Mouse (Mus musculus) right cerebral cortex, postnatal 14 days (tissue): ENCODE measurements around the gene Acy3.
"Not testable (repeated sequence)": the region's sequence is repeated elsewhere in the genome, so short reads cannot be mapped to it uniquely, and the experiment has no call there.

ENCODE experiments used
- DNase-seq: peaks from one replicate; pipeline ENCODE4 v3.0.0; 2022

Gene Acy3

DNA sequence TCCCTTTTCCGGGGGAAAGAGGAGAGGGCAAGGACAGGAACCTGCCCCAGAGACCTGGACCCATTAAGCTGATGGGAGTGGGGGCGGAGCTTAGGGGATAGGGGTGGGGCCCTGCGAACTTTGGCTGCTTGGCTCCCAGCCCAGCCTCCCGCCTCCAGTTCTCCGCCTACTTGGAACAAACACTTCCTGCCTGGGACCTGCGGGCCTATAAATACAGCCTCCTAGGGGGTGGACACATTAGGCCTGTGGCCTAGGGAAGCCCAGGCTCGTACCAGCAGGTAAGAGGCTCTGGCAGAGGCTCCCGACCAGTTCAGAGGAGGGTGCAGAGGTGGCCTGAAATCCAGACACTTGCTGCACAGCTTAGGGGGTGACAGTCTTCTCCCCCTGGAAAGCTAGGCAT, at the start of gene Acy3:
Gene Acy3 (plus strand): TSS at position 237 of the 400 bp plus-strand sequence.
- DNase-seq, result peak; percentile 55

- DNase-seq, result no peak
These were observed 44.1 kb upstream of the Acy3 start for GRCm38 (mm10) chr19:3942315-3942714.

DNA sequence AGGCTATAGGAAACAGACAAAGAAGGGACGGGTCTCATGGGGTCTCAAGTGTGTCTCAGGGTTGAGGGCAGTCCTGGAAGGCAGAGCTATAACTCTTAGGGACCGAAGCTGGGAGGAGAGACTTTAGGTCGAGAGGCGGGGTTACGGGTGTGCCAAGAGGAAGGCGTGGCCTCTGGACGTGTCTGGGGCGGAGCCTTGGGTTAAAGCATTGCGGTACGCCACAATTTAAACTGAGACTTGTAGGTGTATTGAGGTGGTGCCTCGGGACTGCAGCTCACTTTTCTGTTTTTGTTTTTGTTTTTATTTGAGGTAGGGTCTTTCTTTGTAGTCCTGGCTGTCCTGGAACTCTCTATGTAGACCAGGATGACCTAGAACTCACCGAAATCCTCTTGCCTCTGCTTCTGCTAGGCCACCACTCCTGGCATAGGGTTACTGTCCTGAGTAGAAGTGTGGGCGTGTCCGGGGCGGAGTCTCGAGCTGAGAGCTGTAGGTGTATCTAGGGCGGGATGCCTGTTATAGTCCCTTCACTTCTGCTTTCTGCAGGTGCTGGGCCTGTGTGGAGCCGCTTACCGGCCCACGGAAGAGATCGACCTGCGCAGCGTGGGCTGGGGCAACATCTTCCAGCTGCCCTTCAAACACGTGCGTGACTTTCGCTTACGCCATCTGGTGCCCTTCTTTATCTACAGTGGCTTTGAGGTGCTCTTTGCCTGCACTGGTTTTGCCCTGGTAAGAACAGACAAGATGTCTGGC, 43.2 kb upstream of the Acy3 start:
- DNase-seq, result no peak

DNA sequence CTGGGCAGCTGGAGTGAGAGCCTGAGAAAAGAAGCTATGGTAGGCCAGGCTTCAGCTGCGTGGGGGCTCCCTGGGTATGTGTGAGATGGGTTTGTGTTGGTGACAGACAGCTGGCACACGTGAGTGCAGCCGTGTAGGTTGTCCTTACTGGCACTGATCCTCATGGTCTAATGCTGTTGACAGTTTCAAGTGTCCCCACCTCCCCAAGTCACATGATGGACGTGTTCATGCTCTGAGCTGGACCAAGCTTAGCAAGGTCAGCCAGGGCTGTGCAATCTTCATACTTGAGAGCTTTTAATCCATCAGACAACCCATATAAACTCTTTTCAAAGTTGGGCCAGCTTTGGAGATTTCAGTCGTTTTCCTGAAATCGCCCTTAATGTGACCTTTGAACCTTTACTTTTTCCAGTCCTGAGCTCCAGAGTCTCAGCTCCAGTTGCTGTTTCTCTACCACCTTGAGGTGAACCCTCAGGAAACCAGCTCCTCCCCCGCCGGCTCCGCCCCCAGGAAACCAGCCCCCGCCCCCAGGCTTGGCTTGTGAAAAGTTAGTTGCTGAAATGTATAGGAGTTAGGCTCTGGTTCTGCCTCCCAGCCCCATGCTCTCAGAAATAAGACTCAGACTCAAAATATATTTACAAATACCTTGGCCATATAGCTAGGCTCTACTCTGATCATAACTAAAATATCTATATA, 40.4 kb upstream of the Acy3 start:
- no peak for DNase-seq

DNA sequence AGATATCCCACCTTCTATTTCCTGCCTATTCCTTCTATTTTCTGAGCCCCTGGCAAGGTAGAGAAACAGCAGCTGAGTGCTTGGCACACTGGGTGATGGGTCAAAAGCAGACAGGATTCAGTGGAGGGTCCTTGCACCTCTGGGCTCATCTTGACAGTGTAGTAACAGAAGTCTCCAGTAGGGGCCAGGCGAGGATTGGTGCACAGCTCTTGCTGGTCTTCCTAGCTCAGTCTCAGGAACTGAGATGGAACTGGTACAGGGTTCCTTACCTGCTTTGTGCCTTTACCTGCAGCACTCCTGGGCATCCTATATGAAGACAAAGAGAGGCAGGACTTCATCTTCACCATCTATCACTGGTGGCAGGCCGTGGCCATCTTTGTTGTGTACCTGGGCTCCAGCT, 39.7 kb upstream of the Acy3 start:
- peak; percentile 67 for DNase-seq

GRCm38 (mm10) chr19:3947813-3948212, 38.6 kb upstream of the Acy3 start:
- no peak for DNase-seq

GRCm38 (mm10) chr19:3948546-3948945, 37.8 kb upstream of the Acy3 start:
- no peak for DNase-seq

DNA sequence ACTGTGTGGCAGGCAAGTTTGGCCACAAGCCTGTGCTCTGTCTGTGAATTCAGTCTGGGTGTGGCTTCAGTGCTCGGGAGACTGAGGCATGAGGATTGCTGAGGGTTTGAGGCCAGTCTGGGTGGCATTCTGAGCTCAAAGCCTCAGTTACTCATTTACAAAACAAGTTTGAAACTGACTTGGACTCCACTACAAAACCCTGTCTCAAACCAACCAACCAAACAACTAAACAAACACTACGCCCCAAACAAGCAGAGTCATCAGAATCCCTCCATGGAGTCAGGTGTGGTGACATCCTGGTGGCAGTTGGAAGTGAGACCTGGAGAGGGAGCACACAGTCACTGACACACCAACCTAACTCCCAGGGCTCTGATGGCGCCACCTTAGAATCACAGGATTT, 36.0 kb upstream of the Acy3 start:
- no peak for DNase-seq

DNA sequence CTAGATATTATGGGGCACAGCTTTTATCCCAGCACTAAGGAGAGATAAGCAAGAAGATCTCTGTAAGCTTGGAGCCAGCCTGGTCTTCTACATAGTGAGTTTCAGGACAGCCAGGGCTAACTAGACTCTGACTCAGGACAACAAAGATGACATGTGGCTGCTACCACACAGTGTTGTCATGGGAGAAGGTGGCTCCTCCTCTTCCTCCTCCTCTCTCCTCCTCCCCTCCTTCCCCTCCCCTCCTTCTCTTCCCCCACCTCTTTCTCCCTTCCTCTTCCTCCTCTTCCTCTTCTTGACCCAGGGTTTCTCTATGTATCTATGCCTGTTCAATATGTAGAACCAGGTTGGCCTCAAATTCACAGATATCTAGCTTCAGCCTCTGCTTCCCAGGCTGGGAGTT, 34.9 kb upstream of the Acy3 start:
- DNase-seq, result no peak

DNA sequence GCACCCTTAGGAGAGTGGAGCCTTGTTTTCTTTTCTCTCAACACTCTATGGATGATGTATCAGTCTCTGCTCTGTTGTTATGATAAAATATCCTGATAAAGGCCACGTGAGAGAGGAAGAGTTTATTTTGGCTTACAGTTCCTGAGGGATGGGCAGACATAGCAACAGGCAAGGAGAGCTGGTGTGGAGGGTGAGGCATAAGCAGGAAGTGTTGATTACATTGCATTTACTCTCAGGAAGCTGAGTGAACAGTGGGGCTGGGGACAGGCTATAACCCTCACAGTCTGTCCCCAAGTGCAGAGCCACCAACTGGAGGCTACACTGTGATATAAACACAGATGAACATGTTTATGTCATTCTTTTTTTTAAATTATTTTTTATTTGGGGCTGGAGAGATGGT, 34.3 kb upstream of the Acy3 start:
- DNase-seq, result no peak

- DNase-seq, result no peak
These were observed 31.3 kb upstream of the Acy3 start for GRCm38 (mm10) chr19:3955033-3955432.

DNA sequence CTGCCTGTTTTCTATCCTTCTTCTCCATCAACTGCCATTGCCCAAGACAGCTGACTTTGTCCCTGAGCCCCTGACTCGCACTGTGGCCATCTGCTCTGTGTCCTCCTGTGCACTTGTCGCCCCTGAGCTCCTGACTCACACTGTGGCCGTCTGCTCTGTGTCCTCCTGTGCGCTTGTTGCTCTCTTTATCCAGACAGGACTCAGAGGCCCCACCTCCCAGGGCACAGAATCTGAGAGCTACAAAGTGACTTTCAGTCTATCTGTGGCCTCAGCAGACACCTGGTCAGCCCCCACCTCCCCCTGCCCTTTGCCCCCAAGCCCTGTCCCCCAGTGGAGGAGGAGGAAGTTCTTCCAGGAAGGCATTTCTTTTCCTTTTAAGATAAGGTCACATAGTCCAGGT, 30.6 kb upstream of the Acy3 start:
- DNase-seq, result no peak

GRCm38 (mm10) chr19:3957296-3958036, 28.9 kb upstream of the Acy3 start:
- DNase-seq, result not testable (repeated sequence)

- peak; percentile 15 for DNase-seq
These were observed 27.9 kb upstream of the Acy3 start, which contains the start of gene Aldh3b3 for GRCm38 (mm10) chr19:3958470-3958869. TSS of gene Aldh3b3 (plus strand) at chr19:3958645.

DNA sequence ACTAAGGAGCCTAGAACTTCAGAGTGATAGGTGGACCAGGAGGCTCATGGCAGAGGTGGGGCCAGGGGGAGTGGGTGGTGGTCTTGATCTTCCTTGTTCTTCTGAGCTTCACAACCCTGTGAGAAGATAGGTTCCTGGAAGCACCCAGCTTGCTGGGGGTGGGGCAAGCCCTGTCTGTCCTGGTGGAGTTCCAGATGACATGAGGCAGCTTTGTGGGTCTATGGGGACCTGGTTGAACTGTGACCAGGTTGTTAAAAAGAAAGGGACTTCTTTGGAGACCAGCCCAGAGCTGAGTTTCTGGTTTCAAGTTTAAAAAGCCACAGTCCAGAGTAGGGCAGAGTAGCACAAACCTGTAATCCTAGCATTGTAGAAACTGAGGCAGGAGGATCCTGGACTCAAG, 27.3 kb upstream of the Acy3 start:
- DNase-seq, result no peak

- DNase-seq, result no peak
These were observed 26.2 kb upstream of the Acy3 start for GRCm38 (mm10) chr19:3960211-3960610.

DNA sequence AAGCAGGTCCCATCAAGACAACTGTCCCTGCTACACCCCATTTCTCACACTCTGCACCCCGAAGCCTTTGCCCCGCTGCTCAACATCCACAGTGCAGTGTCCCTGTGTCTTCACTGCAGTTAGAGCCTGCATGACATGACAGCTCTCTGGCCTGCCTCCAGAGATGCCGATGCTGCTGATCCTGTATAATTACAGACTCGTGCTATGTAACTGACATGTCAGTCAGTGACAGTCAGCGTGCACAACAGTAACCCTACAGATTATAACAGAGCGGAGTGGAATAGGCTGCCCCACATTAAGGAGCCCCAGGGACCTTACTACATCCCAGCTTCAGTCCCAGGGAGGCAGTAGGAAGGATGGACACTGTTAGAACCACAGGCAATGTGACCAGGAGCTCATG, 24.6 kb upstream of the Acy3 start:
- not testable (repeated sequence) for DNase-seq

- peak; percentile 35 for DNase-seq
These were observed 23.9 kb upstream of the Acy3 start for GRCm38 (mm10) chr19:3962469-3962868.

- no peak for DNase-seq
These were observed 22.3 kb upstream of the Acy3 start for GRCm38 (mm10) chr19:3964030-3964429.

DNA sequence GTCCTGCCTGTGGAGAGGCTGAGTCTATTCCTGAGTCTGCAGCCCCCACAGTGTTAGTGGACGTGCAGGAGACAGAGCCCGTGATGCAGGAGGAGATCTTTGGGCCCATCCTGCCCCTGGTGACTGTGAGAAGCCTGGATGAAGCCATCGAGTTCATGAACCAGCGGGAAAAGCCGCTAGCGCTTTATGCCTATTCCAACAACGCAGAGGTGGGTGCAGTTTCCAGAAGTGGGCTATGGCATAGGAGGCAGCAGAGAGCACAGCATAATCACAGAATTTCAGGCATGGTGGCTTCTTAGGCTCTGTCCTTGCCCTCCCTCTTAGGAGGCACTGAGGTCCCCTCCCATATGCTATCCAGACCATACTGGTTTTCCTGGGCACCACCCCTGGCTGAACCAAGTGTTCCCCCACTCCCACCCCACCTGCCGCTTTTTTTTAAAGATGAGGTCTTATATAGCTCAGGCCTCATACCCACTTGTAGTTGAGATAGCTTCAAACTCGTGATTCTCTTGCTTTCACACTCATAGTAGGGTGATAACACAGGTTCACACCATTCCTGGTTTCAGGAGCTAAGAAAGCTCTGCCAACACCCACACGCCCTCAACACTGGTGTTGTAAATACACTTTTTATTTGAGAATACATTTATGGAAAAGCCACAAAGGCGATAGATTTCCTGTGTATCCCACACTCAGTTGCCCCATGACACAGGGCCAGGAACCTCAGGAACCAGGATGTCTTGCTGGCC, 19.9 kb upstream of the Acy3 start:
- DNase-seq, result no peak

DNA sequence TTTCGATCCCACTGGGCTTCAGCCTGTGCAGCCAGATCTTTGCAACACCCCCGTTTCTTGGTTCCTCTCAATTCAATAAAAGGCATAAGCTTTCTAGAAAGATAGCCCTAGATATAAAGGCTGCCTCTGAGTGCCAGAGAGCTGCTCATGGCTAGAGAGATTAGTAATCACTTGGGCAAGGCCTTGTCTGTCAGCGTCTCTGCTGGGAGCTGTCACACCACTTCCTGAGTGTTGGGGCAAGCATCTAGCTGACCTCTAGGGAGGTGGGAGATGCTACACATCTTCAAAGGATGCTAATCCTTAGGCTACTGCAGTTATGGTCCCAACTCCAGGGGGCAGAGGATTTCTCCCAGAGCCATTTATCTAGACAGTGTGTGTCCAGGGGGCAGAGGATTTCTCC, 19.1 kb upstream of the Acy3 start:
- DNase-seq, result no peak

DNA sequence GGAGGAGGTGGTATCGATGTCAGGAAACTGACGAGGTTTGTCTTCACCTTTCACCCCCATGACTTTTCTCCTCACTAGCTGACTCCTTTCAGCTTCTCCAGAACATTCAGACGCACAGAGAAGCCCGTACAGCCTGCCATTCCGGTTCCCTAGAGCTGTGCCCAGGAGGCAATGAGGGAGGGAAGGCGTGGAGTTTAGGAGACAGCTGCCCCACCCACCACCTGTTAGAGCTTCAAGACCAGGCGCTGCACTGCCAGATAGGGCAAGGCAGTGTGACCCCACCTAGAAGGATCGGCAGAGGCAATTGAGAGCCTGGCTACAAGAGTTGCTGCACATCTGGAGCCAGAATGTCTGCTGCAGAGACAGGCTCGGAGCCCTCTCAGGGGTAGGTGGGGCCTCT, 14.1 kb upstream of the Acy3 start, which contains the start of gene Aldh3b2:
Gene Aldh3b2 (plus strand): TSS at position 100 of the 400 bp plus-strand sequence.
- no peak for DNase-seq

GRCm38 (mm10) chr19:3974608-3975007, 11.8 kb upstream of the Acy3 start:
- not testable (repeated sequence) for DNase-seq
